Mouse (Mus musculus) forebrain, embryonic 12.5 days (tissue): Measurements from ENCODE around the gene Pih1d1. TPM values are rescaled to one million over a fixed set of nuclear protein-coding genes. Genes with fewer than 3 reads are reported as not detected.
A peak's percentile ranks its signal among the peaks of the same experiment; 100 is the strongest.

Source experiments
- ATAC-seq: fragments of 200-750 bp; cut with Nextera tagmentation; 2 replicates; pipeline ENCODE4 v1.8.0; 2017; ENCODE audit warnings: moderate TSS enrichment; ENCODE audit not compliant: low FRiP score
- H3K27ac ChIP-seq: fragments of 300-500 bp; sonication (generic); 2 replicates; pipeline ENCODE4 v1.5.1; 2016; ENCODE audit warnings: mild to moderate bottlenecking
- H3K27me3 ChIP-seq: fragments of 300-500 bp; sonication (generic); 2 replicates; pipeline ENCODE4 v1.6.1; 2016; ENCODE audit warnings: mild to moderate bottlenecking
- H3K36me3 ChIP-seq: fragments of 300-500 bp; sonication (generic); replicated peaks from 2 replicates; pipeline ENCODE4 v1.6.1; 2016; ENCODE audit warnings: mild to moderate bottlenecking
- H3K4me1 ChIP-seq: fragments of 300-500 bp; sonication (generic); 2 replicates; pipeline ENCODE4 v1.6.1; 2016
- H3K4me2 ChIP-seq: fragments of 300-500 bp; sonication (generic); 2 replicates; pipeline ENCODE4 v1.6.1; 2016; ENCODE audit warnings: mild to moderate bottlenecking, moderate library complexity
- H3K4me3 ChIP-seq: fragments of 300-500 bp; sonication (generic); replicated peaks from 2 replicates; pipeline ENCODE4 v1.5.1; 2016; ENCODE audit warnings: mild to moderate bottlenecking
- H3K9ac ChIP-seq: fragments of 300-500 bp; sonication (generic); 2 replicates; pipeline ENCODE4 v1.6.1; 2016; ENCODE audit warnings: mild to moderate bottlenecking
- H3K9me3 ChIP-seq: fragments of 300-500 bp; sonication (generic); 2 replicates; pipeline ENCODE4 v1.6.1; 2016
- WGBS: fragments of 180-500 bp; shearing (Covaris S2); methylation state at CpG from one replicate; pipeline ENCODE4 v1.1.7; 2016; 5-methylcytosine and 5-hydroxymethylcytosine counted together
- polyA plus RNA-seq: library from polyadenylated mRNA; unstranded; fragments of >200 nt; fragmentation: Nextera tagmentation; extraction: Ambion mirVana; gene quantifications from 2 replicates; pipeline ENCODE4 v1.2.1, GENCODE M21; 2016

Gene Pih1d1
- polyA plus RNA-seq, 1 experiment from 2014 or later: 95.0 TPM

DNA sequence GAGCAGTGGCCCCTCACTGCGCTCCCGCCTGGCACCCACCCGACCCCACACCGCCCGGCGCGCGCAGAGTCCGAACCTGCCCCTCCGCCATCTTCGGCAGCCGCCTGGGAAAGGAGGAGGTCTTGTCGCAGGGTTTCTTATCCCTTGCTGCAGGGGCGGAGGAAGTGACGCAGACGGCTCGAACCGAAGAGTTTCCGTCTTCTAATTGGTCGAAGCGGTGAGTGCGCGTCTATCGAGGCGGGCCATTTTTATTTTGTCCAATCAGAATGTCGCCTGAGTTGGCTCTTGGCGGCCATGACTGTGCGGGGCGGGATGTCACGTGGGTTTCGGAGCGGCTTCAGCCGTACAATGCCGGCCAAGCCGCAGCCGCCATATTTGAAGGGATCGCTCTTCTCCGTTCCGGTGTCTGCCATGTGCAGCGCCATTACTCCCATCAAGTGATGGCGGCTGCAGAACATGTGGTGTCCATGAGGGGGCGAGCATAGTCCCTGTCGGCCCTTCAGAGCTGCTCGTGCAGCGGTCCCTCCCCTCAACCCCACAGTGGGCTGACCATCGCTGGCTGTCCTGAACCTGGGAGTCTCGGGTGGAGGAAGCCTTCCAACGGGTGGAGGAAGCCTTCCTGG, 25.4 kb upstream of the Pih1d1 start, which contains the start of gene Rpl13a:
Gene Rpl13a, minus strand, starts transcription at position 138 of the 623 bp plus-strand sequence.
- Histone ChIP-seq H3K27me3 (no peaks in the 10 kb centered on the region; the same call in 1 of the 2 replicates), H3K4me1 (peaks cover 39% of the 10 kb centered on the region), H3K9ac (peak within 1 kb of the TSS; percentile 99), H3K4me3 (peak within 1 kb of the TSS; percentile 83), H3K27ac (peak within 1 kb of the TSS; percentile 95), H3K9me3 (no peaks in the 10 kb centered on the region), H3K4me2 (peak within 1 kb of the TSS; percentile 87), H3K36me3 (peaks cover 29% of the 10 kb centered on the region)
- WGBS: under 1% methylated on average over 48 of the region's 48 CpGs
- ATAC-seq: peak; percentile 94

GRCm38 (mm10) chr7:45129318-45129717, 24.8 kb upstream of the Pih1d1 start:
- WGBS: under 1% methylated on average over 17 of the region's 17 CpGs
- peak overlapping the region; percentile 83 for H3K4me3 ChIP-seq
- H3K9ac ChIP-seq: peak overlapping the region; percentile 71
- ATAC-seq: no peak
- peaks cover 29% of the 10 kb centered on the region for H3K36me3 ChIP-seq
- peaks cover 39% of the 10 kb centered on the region for H3K4me1 ChIP-seq
- H3K27me3 ChIP-seq: peaks cover under 1% of the 10 kb centered on the region; the same call in 1 of the 2 replicates
- H3K9me3 ChIP-seq: no peaks in the 10 kb centered on the region
- peak overlapping the region; percentile 87 for H3K4me2 ChIP-seq
- H3K27ac ChIP-seq: peak overlapping the region; percentile 95

GRCm38 (mm10) chr7:45129776-45130512, 24.2 kb upstream of the Pih1d1 start:
- H3K4me1 ChIP-seq: peaks cover 34% of the 10 kb centered on the region
- H3K4me2 ChIP-seq: peak overlapping the region; percentile 87
- H3K27ac ChIP-seq: peak overlapping the region; percentile 95
- no peak for ATAC-seq
- H3K27me3 ChIP-seq: peaks cover 7% of the 10 kb centered on the region
- H3K36me3 ChIP-seq: peaks cover 27% of the 10 kb centered on the region
- H3K9ac ChIP-seq: peak overlapping the region; percentile 71; the same call in 1 of the 2 replicates
- peak overlapping the region; percentile 83 for H3K4me3 ChIP-seq
- WGBS: 56% methylated on average over 15 of the region's 15 CpGs
- H3K9me3 ChIP-seq: no peaks in the 10 kb centered on the region

- H3K27me3 ChIP-seq: peaks cover 17% of the 10 kb centered on the region
- WGBS: 82% methylated on average over 11 of the region's 11 CpGs
- H3K27ac ChIP-seq: no peak overlapping the region
- H3K9me3 ChIP-seq: no peaks in the 10 kb centered on the region
- no peak overlapping the region for H3K4me2 ChIP-seq
- no peak overlapping the region for H3K4me3 ChIP-seq
- H3K36me3 ChIP-seq: peaks cover 7% of the 10 kb centered on the region
- ATAC-seq: no peak
- H3K9ac ChIP-seq: no peak overlapping the region
- H3K4me1 ChIP-seq: peaks cover 23% of the 10 kb centered on the region
Measured at GRCm38 (mm10) chr7:45131850-45132249, 22.3 kb upstream of the Pih1d1 start.

GRCm38 (mm10) chr7:45133446-45134159, 20.5 kb upstream of the Pih1d1 start:
- Histone ChIP-seq H3K4me1 (peaks cover 14% of the 10 kb centered on the region), H3K9me3 (no peaks in the 10 kb centered on the region), H3K9ac (no peak overlapping the region), H3K4me2 (no peak overlapping the region), H3K27me3 (peaks cover 29% of the 10 kb centered on the region), H3K27ac (no peak overlapping the region), H3K36me3 (no peaks in the 10 kb centered on the region), H3K4me3 (no peak overlapping the region)
- 77% methylated on average over 8 of the region's 8 CpGs for WGBS
- no peak for ATAC-seq

DNA sequence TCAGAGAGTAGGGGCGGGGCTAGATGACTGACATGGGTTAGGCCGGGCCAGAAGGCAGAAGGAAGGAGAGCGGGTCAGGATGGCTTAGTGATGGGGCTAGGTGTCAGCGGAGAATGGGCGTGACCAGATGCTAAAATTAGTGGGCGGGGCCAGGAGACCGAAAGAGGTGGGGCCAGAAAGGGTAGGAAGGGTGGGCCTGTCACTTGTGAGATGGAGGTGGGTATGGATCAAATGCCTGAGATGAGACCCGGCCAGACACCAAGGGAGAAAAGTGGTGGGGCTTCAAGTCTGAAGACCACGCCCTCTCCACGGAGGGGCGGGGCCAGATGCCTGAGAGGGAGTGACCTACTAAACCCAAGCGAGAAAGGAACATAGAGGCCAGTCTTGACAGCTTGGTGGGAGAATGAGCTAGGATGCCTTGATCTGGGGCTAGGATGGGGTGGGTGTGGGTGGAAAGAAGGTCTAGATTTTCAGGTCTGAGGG, 19.5 kb upstream of the Pih1d1 start:
- Histone ChIP-seq H3K36me3 (no peaks in the 10 kb centered on the region), H3K9me3 (no peaks in the 10 kb centered on the region), H3K27ac (no peak overlapping the region), H3K27me3 (peaks cover 29% of the 10 kb centered on the region), H3K4me3 (no peak overlapping the region; the same call in 1 of the 2 replicates), H3K9ac (no peak overlapping the region), H3K4me2 (no peak overlapping the region), H3K4me1 (peaks cover 11% of the 10 kb centered on the region)
- 5% methylated on average over 12 of the region's 12 CpGs for WGBS
- no peak for ATAC-seq

DNA sequence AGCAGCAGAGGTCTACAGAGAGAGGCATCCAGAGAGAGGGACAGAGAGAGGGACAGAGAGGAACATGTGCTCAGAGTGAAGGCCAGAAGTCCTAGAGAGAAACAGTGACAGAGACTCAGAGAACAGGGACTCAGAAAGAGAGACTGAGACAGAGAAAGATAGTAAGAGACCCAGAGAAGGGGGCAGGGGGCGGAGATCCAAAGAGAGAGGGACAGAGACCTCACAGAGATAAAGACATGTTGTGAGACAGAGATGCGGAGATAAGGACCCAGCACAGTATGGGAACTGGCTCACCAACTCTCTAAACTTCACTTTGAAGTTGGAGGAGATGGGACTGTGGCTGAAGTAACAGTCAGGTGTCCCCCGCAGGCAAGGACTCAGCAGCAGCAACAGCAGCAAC, 18.7 kb upstream of the Pih1d1 start:
- Histone ChIP-seq H3K4me1 (peaks cover 6% of the 10 kb centered on the region; the same call in 1 of the 2 replicates), H3K27ac (no peak overlapping the region), H3K36me3 (no peaks in the 10 kb centered on the region), H3K9ac (no peak overlapping the region), H3K9me3 (no peaks in the 10 kb centered on the region), H3K4me2 (peak overlapping the region; percentile 57), H3K4me3 (0 out of 2 replicates have a peak overlapping the region, but pooled peaks have one; percentile 39), H3K27me3 (peaks cover 29% of the 10 kb centered on the region)
- ATAC-seq: no peak
- WGBS: 89% methylated on average over 3 of the region's 3 CpGs

- peak within 1 kb of the TSS; percentile 57 for H3K4me2 ChIP-seq
- peak within 1 kb of the TSS; percentile 53 for H3K9ac ChIP-seq
- H3K36me3 ChIP-seq: no peaks in the 10 kb centered on the region
- 2% methylated on average over 29 of the region's 29 CpGs for WGBS
- peaks cover 29% of the 10 kb centered on the region for H3K27me3 ChIP-seq
- H3K27ac ChIP-seq: no peak within 1 kb of the TSS
- no peaks in the 10 kb centered on the region for H3K9me3 ChIP-seq
- peak; percentile 84 for ATAC-seq
- H3K4me3 ChIP-seq: peak within 1 kb of the TSS; percentile 39
- peaks cover 6% of the 10 kb centered on the region; the same call in 1 of the 2 replicates for H3K4me1 ChIP-seq
Measured at GRCm38 (mm10) chr7:45135993-45136567, 18.0 kb upstream of the Pih1d1 start, which contains the start of the genes Gm45713 and Flt3l. Gene Gm45713 (minus strand): TSS chr7:45136231. Gene Flt3l (minus strand): TSS chr7:45136432.

DNA sequence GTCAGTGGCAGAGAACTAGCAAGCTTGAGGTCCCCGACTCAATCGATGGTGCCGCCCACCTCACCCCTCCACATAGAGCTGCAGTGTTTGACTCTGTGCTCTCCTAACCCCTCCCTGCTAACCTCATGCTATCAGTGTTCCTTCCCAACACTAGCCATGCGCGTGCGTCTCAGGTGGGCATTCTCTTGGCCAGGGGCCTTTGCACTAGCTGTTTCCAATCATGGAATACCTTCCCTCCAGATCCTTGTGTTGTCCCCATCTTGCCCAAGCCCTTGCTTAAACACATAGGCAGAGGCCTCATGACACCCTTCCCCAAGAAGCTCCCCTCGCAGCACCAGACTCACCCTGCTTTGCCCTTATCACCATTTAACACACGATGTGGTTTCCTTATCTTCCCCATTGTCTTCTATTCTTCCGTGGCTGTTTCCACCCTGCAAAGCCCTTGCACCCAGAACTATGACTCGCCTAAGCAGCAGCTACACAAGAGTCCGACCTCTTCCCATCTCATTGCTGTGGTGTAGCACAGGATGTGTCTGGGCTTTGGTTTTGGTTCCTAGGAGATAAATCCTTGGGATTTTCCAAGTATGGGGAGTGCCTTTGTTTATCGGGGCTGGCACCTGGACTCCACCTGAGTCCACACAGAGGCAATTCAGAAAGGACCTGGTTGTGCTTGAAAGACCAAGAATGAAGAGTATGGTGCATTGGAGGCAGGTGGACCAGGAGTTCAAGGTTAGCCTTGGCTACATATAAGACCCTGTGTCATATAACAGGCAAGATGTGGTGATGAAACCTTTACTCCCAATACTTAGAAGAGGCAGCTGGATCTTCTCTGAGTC, 16.7 kb upstream of the Pih1d1 start:
- no peak for ATAC-seq
- Histone ChIP-seq H3K27me3 (peaks cover 29% of the 10 kb centered on the region), H3K4me2 (no peak overlapping the region), H3K9me3 (no peaks in the 10 kb centered on the region), H3K9ac (no peak overlapping the region), H3K27ac (no peak overlapping the region), H3K4me1 (peaks cover 6% of the 10 kb centered on the region; the same call in 1 of the 2 replicates), H3K36me3 (peaks cover 5% of the 10 kb centered on the region), H3K4me3 (no peak overlapping the region)
- 89% methylated on average over 12 of the region's 12 CpGs for WGBS

GRCm38 (mm10) chr7:45138403-45138802, 15.7 kb upstream of the Pih1d1 start:
- H3K36me3 ChIP-seq: peaks cover 12% of the 10 kb centered on the region
- no peak for ATAC-seq
- H3K4me3 ChIP-seq: no peak overlapping the region

More at GRCm38 (mm10) chr7:45138403-45138802, 15.7 kb upstream of the Pih1d1 start:
- H3K9ac ChIP-seq: no peak overlapping the region
- 76% methylated on average over 1 of the region's 1 CpGs for WGBS
- H3K9me3 ChIP-seq: no peaks in the 10 kb centered on the region
- H3K4me1 ChIP-seq: peaks cover 6% of the 10 kb centered on the region; the same call in 1 of the 2 replicates
- peaks cover 29% of the 10 kb centered on the region for H3K27me3 ChIP-seq
- no peak overlapping the region for H3K4me2 ChIP-seq
- no peak overlapping the region for H3K27ac ChIP-seq
